Mouse (Mus musculus) megakaryocyte, embryonic 14.5 days (primary cell): Measurements from ENCODE around the gene Zfp292. TPM values are rescaled to one million over a fixed set of nuclear protein-coding genes. Genes with fewer than 3 reads are reported as not detected.
A peak's percentile ranks its signal among the peaks of the same experiment; 100 is the strongest.

Source experiments
- H3K27me3 ChIP-seq: replicated peaks from 2 replicates; pipeline ENCODE3; 2012; ENCODE audit warnings: inconsistent platforms
- H3K36me3 ChIP-seq: replicated peaks from 2 replicates; pipeline ENCODE3; 2012; ENCODE audit warnings: low read length, inconsistent platforms, mixed read lengths
- H3K4me1 ChIP-seq: 2 replicates; pipeline ENCODE4 v1.6.1; 2012; ENCODE audit warnings: inconsistent platforms
- H3K4me3 ChIP-seq: replicated peaks from 2 replicates; pipeline ENCODE3; 2012; ENCODE audit warnings: moderate library complexity, mild to moderate bottlenecking, inconsistent platforms
- H3K9me3 ChIP-seq: 2 replicates; pipeline ENCODE4 v1.6.1; 2012; ENCODE audit warnings: inconsistent platforms
- FLI1 ChIP-seq: IDR thresholded peaks from 2 replicates; pipeline ENCODE4 v1.6.1; 2012; ENCODE audit warnings: low read length, inconsistent platforms, mixed read lengths
- GATA1 ChIP-seq: IDR thresholded peaks from 3 replicates; pipeline ENCODE4 v1.6.1; 2012; ENCODE audit warnings: mixed read lengths, low read length, inconsistent platforms, borderline replicate concordance
- polyA plus RNA-seq: library from polyadenylated mRNA; stranded (reverse); fragments of >175 nt; gene quantifications from 2 replicates; pipeline ENCODE4 v1.2.3, GENCODE M21; 2012; ENCODE audit warnings: low replicate concordance; ENCODE audit not compliant: insufficient read depth

Zfp292 gene
- polyA plus RNA-seq, 1 experiment, result 0.18 TPM

DNA sequence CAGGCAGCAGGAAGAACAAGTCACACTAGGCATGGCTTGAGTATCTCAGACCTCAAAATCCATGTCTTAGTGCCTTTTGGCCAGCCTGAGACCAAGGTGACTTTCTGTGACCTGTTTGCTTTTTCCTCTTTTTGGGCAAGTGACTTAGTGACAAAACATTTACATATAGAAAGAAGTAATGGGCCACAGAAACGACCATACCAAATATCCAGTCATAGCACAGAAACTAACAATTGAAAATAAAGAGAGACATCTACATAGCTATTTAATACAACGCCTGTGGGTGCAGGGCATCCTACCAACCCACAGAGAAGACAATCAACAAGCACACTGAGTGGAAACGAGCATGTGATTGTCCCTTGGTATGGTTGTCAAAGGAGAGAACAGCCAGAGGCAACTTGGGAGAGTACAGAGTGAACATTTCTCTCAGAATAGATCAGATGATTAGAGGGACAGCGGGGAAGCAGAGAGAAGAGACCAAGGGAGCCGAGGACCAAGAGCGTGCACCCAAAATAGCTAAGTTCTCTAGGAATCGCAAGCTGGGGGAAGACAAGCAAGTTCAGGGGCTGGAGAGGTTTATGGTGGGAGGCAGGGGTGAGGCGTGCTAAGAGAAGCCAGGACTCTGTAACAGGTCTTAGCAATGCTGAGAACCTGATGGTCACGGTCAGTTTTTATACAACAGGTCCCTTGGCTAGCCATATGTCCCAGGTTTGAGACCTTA, 3.0 kb upstream of the Zfp292 start:
- Histone ChIP-seq H3K36me3 (peaks cover 4% of the 10 kb centered on the region), H3K9me3 (no peaks in the 10 kb centered on the region), H3K4me1 (peaks cover 45% of the 10 kb centered on the region), H3K4me3 (peak overlapping the region; percentile 95), H3K27me3 (peaks cover 3% of the 10 kb centered on the region)
- no peak for TF ChIP-seq FLI1
- no peak for TF ChIP-seq GATA1

DNA sequence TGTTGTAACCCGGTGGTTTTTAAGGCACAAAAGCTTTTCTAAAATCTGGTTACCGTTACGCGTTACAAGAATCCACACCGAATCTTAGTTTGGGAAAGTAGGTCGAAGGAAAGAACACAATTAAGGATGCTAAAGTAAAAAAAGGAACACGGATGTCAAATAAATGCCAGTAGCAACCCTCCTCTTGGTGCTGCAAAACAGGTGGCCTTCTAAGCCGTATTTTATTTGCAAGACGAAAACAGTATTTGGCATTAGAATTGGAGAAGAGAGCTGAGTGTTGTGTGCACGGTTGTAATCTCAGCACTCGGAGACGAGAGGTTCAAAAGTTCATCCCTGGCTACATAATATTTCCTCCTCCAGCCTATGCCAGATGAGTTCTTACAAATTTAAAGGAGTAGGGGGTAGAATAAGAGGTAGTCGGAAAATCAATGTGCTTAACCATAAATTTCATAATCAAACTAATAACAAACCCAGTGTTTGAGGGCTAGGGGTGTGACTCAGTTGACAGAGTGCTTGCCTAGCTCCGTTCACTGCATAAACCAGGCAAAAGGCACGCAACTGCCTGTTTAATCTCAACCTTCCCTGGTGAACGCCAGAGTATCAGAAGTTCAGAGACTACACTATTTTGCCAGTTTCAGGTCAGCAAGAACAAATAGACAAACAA, 738 bp upstream of the Zfp292 start:
- Histone ChIP-seq H3K9me3 (no peaks in the 10 kb centered on the region), H3K27me3 (no peaks in the 10 kb centered on the region), H3K4me1 (peaks cover 63% of the 10 kb centered on the region), H3K4me3 (peak overlapping the region; percentile 98), H3K36me3 (peaks cover 14% of the 10 kb centered on the region)
- TF ChIP-seq FLI1 (no peak), GATA1 (no peak)

DNA sequence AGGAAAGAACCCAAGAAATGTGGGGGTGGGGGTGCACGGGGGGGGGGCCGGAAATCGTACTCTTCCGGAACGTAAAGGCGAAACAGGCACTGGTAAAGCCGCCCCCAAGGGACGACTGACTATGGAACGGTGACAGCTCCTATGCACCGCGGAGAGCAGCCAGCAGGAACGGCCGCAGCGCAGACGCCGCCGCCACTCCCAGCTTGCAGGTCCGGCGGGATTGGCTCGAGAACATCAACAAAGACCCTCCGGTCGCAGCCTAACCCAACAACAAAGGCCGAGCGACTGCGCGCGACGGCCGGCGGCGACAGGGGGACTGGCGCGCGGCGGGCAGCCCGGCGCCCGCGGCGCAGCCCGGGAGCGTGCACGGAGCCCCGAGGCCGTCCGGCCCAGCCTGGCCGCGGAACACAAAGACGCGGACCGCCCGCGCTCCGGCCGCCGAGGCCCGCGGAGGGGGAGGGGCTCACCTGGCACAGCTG, 430 bp downstream of the Zfp292 start:
- Histone ChIP-seq H3K9me3 (no peaks in the 10 kb centered on the region), H3K36me3 (peaks cover 22% of the 10 kb centered on the region), H3K27me3 (no peaks in the 10 kb centered on the region), H3K4me1 (peaks cover 66% of the 10 kb centered on the region), H3K4me3 (peak overlapping the region; percentile 98)
- TF ChIP-seq GATA1, result no peak
- TF ChIP-seq FLI1, result no peak

DNA sequence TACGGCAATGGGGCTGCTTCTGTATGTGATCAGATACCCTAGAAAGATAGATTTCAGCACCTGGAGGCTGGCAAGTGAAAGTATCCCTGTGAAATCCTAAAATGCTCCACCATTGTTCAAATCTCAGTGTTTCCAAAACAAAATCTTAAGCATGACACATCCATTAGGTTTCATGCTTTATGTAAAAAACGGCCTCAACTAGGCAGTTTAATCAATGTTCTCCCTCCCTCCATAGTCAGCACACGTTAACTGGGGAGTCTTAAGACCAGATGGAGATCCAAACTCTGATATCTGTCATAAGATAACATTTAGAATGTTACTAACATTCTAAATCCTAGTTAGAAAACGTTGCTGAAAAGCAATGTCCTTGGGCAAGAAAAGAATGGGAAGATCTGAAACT, 909 bp downstream of the Zfp292 start:
- Histone ChIP-seq H3K36me3 (peaks cover 25% of the 10 kb centered on the region), H3K27me3 (no peaks in the 10 kb centered on the region), H3K9me3 (no peaks in the 10 kb centered on the region), H3K4me1 (peaks cover 68% of the 10 kb centered on the region), H3K4me3 (peak overlapping the region; percentile 98)
- TF ChIP-seq FLI1 (no peak), GATA1 (no peak)

DNA sequence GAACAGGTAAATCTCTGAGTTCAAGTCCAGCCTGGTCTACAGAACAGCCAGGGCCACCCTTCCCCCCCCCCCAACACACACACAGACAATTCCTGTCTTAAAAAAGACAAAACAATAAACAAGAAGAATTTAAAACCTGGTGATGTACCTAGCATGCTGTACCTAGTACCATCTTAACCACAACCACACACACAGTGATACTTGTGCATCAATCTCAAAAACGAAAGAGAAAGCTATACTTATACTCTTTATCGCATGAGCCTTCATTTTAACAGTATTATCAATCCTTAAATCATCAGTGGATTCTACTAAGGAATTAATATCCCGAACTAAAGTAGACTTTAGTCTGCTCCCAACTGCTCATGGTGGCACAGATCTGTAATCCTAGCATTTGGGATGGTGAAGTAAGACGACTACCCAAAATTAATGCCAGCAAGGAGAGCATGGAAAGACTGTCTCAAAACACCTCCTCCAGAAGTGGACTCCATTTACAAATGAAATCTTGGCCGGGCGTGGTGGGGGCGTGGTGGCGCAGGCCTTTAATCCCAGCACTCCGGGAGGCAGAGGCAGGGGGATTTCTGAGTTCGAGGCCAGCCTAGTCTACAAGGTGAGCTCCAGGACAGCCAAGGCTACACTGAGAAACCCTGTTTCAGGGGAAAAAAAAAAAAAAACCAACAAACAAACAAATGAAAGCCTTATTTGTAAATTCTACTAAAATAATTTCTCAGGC, 1.7 kb downstream of the Zfp292 start:
- Histone ChIP-seq H3K4me3 (peak overlapping the region; percentile 72), H3K36me3 (peaks cover 31% of the 10 kb centered on the region), H3K4me1 (peaks cover 71% of the 10 kb centered on the region), H3K27me3 (no peaks in the 10 kb centered on the region), H3K9me3 (no peaks in the 10 kb centered on the region)
- no peak for TF ChIP-seq GATA1
- no peak for TF ChIP-seq FLI1

DNA sequence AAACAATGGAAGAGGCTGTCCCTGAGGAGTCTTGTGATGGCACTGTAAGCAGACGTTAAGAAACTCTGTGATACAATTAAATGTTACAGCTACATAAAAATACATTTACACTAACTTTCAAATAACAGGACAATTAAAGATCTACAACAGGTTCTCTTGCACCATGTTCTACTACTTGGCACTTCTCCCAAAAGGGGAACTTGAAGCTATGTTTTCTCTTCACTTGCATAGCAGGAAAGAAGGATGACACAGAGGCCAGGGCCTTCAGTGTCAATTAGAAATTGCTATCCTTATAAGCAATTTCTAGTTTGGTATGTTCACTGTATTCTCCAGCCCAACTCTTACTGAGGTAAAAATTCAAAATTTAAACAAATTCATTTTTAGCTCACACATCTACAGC, 8.5 kb downstream of the Zfp292 start:
- no peaks in the 10 kb centered on the region for H3K27me3 ChIP-seq
- peaks cover 75% of the 10 kb centered on the region for H3K4me1 ChIP-seq
- peaks cover 38% of the 10 kb centered on the region for H3K36me3 ChIP-seq
- H3K4me3 ChIP-seq, result no peak overlapping the region
- TF ChIP-seq FLI1, result no peak
- no peak for TF ChIP-seq GATA1
- H3K9me3 ChIP-seq, result no peaks in the 10 kb centered on the region

DNA sequence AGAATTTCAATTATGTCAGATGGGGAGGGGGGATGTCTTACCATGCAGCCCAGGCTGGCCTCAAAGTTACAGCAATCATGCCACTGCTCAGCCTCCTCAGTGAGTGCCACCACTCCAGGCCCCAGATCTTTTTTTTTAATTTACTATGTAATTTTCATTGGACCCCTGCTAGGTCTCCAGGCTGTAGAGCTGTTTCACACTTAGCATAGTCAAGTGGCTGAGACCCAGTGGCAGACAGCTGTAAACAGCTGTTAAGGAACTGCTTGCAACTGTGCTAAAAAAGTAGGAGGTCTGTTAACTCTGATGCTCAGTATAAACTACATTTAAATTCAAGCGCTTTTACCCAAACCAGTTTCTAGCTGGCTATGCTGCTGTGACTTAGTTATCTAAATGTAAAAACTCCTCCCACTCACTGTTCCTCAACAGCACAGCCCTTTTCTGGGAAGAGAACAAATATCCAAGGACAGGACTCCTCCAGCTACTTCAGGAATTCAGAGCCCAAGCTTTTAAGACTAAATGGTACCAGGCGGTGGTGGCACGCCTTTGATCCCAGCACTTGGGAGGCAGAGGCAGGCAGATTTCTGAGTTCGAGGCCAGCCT, 9.8 kb downstream of the Zfp292 start:
- peaks cover 39% of the 10 kb centered on the region for H3K36me3 ChIP-seq
- no peak overlapping the region for H3K4me3 ChIP-seq
- peaks cover 76% of the 10 kb centered on the region for H3K4me1 ChIP-seq
- no peak for TF ChIP-seq FLI1
- TF ChIP-seq GATA1, result no peak
- no peaks in the 10 kb centered on the region for H3K27me3 ChIP-seq
- H3K9me3 ChIP-seq, result no peaks in the 10 kb centered on the region

DNA sequence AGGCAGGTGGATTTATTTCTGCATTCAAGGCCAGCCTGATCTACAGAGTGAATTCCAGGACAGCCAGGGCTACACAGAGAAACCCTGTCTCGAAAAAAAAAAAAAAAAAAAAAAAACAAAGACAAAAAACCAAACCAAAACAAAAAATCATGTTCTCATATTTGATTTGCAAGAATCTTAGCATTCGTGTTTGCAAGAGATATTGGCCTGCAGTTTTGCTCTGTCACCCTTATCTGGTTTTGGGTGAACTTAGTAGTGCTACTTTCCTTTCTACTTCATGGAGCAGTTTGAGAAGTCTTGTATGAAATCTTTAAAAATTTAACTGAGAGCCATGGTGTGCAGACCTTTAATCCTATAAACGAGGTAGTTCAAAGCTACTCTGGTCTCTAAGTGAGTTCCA, 12.9 kb downstream of the Zfp292 start:
- H3K9me3 ChIP-seq, result no peaks in the 10 kb centered on the region
- no peak overlapping the region for H3K4me3 ChIP-seq
- peaks cover 76% of the 10 kb centered on the region for H3K4me1 ChIP-seq
- TF ChIP-seq FLI1 (no peak), GATA1 (no peak)
- peaks cover 33% of the 10 kb centered on the region for H3K36me3 ChIP-seq
- H3K27me3 ChIP-seq, result no peaks in the 10 kb centered on the region

DNA sequence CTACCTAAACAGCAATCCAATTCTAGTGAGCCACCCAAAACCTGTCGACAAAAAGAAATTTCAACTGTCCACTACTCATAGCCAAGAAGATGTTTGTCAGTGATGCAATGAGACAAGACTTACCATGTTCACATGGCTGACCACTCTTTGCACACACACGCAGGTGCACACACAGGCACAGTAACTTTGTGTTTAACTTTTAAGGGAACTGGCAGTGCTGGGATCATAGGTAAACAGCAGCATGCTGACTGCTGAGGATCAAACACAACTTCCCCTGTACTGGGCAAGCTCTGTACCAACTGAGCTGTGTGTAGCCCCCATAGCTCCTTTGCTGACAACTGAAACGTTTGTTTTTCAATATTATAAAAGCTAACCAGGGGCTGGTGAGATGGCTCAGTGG, 21.3 kb downstream of the Zfp292 start:
- peaks cover 27% of the 10 kb centered on the region for H3K36me3 ChIP-seq
- H3K9me3 ChIP-seq, result no peaks in the 10 kb centered on the region
- H3K4me1 ChIP-seq, result peaks cover 75% of the 10 kb centered on the region
- TF ChIP-seq FLI1 (no peak), GATA1 (no peak)
- H3K4me3 ChIP-seq, result no peak overlapping the region
- H3K27me3 ChIP-seq, result no peaks in the 10 kb centered on the region
